Mouse (Mus musculus): Measurements from ENCODE around the gene Men1. TPM values are rescaled to one million over a fixed set of nuclear protein-coding genes. Genes with fewer than 3 reads are reported as not detected.
A peak's percentile ranks its signal among the peaks of the same experiment; 100 is the strongest.
"Not testable (repeated sequence)": the region's sequence is repeated elsewhere in the genome, so short reads cannot be mapped to it uniquely, and the experiment has no call there.

Men1 gene
- total RNA-seq (2015) (15.1 and 16.6 TPM in 2 replicates), total RNA-seq (2017) (19.2 and 20.7 TPM in 2 replicates)

DNA sequence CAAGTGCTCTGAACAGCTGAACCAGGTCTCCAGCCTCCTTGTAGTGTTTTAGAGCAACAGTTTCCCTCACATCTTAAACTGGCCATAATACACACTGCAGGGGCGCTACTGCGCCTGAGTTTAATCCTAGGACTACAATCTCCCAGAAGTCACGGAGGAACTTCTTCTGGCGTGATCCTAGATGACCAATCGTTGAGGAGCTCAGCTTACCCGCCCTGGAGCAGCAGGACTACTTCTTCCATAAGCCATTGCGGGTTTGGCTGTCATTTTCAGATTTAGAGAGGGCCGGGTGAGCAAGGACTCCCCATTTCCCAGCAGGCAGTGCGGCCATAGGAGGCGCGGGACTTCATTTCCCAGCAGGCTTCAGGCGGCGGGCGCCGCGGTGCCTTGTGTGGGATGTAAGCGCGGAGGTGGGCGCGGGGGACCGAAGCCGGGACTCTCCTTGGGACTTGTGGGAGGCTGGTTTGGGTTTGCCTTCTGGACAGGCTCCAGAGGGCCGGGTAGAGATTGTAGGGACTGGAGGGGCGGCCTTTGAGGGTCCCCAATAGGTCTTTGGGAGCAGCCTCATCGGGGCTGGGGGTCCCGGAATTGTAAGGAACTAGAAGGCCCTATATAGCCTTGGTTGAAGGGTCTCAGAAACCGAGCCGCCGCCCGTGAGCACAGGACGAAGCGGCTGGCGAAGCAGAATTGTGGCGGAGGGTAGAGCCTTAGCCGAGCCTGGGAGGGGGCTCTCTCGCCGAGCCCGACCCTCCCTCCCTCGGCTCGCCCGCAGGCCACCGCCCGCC lies at the start of gene Men1:
Gene Men1, plus strand, starts transcription at position 307 of the 785 bp plus-strand sequence.
- peak; percentile 92 for ATAC-seq (ENCODE audit: poor library complexity, severe bottlenecking)

DNA sequence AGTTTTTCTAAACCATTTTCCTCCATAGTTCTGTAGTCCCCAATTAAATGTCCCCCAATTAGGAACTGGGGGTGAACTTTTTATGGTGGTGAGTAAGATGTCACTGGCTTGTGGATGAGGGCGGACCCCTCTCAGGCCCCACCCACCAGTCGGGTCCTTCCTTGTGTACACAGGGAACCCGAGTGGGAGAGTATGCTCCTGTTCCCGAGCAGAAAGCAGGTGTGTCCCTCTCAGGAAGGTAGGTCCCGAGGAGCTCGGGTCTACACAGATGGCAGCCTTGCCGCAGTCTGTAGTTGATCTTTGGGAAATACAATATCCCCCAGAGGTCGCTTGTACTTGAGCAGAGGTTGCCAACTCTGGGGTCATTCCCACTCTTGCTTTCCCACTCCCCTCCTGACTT lies 49.6 kb upstream of the Men1 start:
- no peak for ATAC-seq (ENCODE audit: poor library complexity, severe bottlenecking)

DNA sequence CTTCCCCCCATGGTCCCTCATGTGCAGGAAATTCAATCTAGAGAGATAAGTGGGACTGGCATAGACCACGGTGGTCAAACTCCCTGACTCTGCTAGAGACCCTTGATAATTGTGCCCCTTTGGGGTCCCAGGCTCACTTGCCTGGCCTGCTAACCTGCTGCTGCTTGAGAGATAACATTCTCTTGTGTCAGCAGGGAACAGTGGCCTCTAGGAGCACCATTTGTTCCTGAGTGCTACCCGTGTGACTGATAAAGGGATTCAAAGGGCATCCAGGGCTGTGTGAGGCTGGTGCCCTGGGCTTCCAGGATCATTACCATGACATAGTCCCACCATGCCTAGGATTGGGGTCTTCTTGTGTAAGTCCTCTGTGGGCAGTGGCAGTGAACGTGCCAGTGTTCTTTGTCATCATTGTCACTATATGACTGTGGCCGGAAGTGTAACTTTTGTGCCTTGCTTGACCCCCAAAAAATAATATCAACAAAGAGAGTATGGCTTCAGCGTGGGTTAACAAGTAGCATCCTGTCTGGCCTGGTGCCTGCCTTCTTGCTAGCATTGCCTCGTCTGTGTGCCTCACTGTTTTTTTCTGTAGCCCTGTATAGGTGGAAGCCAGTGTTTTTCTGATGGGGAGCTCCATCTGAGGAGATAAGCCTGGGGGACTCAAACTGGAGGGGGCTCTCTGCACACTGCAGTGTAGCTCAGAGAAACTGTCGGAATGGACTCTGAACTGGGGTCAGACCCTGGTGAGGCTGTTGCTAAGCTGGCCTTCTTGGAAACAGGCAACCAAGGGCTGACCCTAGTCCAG lies 48.9 kb upstream of the Men1 start:
- ATAC-seq (ENCODE audit: poor library complexity, severe bottlenecking) = no peak

DNA sequence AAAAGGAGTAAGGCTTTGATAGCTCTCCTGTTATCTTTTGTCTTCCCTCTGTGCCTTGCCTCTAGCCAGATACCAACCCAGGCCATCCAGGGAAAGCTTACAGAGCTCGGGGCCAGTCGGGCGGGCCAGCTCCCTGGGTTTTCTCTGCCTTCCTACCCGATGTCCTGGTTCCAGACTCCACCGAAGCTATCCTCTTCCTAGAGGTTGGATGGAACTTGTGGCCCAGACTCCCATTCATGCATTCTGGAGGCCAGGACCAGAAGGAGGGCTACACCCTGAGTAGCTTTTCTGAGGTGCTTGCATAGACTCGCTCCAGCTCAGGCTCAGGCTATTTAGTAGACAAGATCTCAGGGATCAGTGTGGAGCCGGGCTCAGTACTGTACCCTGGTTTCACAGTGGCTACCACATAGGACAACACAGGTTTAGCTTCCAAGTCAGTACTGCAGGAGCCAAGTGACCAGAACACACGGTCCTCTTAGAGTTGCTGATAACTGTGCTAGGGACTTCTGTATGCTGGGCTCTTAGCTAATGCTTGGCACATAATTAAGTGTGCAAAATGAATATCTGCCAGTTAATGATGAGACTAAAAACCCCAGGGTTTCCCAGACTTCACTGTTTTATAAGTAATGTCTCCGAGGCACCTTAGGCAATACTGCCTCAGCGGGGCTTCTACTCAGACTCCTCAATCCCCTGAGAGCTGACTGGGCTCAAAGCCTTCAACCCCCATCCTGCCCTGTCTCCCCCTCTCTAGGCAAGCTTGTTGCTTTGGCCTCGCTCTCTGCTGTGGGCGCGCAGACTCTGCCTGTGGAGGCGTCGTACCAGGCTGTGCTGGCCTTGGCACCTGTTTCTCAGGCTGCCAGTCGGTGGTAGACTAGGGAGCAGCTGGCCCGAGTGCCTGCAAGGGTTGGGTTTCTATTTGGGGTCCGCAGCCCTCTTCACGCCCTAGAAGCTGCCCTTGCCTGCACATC lies 48.1 kb upstream of the Men1 start:
- ATAC-seq (ENCODE audit: poor library complexity, severe bottlenecking) = no peak

GRCm38 (mm10) chr19:6288236-6288894 lies 46.4 kb upstream of the Men1 start:
- ATAC-seq (ENCODE audit: poor library complexity, severe bottlenecking) = no peak

DNA sequence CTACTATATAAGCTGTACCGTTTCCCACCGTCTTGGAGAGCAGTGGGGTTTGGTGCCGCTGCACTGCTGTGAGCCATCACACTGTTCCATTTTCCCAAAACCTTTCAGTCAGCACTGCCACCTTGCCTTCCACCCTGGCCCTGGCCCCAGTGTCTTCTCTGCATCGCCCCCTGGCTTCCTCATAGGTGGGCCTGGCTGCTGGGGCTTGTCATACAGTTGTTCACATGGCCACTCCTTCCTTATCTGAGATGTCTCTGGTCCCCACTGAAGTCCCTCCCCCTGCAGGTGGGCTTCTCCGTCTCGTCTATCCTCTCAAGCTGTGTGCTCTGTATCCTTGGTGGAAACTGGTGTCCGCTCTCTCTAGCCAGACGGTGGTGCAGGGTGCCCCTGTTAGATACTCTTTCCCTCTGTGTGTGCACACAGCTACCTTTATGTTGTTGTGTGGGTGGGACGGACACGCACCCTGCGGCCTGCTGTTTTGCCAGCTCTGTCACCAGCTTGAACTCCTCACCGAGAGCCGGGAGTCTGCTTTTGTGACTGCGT lies 45.0 kb upstream of the Men1 start:
- ATAC-seq (ENCODE audit: poor library complexity, severe bottlenecking) = no peak

GRCm38 (mm10) chr19:6290720-6291116 lies 44.1 kb upstream of the Men1 start:
- not testable (repeated sequence) for ATAC-seq (ENCODE audit: poor library complexity, severe bottlenecking)

GRCm38 (mm10) chr19:6291117-6291781 lies 43.5 kb upstream of the Men1 start:
- no peak for ATAC-seq (ENCODE audit: poor library complexity, severe bottlenecking)

DNA sequence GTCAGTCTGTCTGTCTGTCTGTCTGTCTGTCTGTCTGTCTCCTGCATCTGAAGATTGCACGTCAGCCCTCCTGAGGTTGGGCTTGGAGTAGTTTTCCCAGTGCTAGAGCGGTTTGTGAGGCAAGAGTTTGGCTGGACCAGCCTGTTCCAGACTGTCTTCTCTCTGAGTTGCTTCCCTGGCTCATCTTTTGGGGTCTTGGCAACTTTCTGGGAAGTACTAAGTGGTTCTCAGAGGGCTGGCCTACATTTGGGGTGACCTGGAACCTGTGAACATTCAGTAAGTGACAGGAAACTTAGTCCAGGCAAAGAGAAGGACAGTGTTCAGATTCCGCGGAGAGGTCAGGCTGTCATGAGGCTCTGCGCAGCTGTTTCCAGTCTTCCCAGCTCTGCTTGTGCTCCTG lies 42.5 kb upstream of the Men1 start:
- no peak for ATAC-seq (ENCODE audit: poor library complexity, severe bottlenecking)

GRCm38 (mm10) chr19:6294301-6294700 lies 40.5 kb upstream of the Men1 start:
- ATAC-seq (ENCODE audit: poor library complexity, severe bottlenecking) = no peak

GRCm38 (mm10) chr19:6296551-6297210 lies 38.1 kb upstream of the Men1 start:
- ATAC-seq (ENCODE audit: poor library complexity, severe bottlenecking) = no peak

- peak; percentile 86 for ATAC-seq (ENCODE audit: poor library complexity, severe bottlenecking)
Observed at GRCm38 (mm10) chr19:6297641-6298040, 37.1 kb upstream of the Men1 start.

DNA sequence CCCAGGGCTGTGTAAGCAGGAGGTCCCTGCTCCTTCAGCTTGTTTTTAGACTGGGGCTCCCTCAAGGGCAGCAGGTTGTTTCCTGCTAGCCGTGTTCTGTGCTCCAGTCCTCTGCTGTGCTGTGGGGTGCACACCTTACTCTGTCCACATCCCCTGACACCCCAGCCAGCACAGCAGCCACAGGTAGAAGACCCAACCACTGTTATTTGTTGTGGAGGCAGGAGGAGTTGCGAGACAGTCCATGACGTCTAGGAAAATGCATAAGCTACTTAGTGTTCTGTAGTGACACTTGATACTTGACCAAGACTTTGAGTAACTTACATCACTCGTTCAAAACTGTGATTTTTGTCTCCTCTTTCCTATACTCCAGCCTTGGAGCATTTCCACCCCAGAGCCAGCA lies 35.8 kb upstream of the Men1 start:
- peak; percentile 20 for ATAC-seq (ENCODE audit: poor library complexity, severe bottlenecking)

- peak; percentile 62 for ATAC-seq (ENCODE audit: poor library complexity, severe bottlenecking)
Observed at GRCm38 (mm10) chr19:6299450-6300267, 35.1 kb upstream of the Men1 start.

GRCm38 (mm10) chr19:6300402-6300841 lies 34.4 kb upstream of the Men1 start:
- ATAC-seq (ENCODE audit: poor library complexity, severe bottlenecking) = no peak

DNA sequence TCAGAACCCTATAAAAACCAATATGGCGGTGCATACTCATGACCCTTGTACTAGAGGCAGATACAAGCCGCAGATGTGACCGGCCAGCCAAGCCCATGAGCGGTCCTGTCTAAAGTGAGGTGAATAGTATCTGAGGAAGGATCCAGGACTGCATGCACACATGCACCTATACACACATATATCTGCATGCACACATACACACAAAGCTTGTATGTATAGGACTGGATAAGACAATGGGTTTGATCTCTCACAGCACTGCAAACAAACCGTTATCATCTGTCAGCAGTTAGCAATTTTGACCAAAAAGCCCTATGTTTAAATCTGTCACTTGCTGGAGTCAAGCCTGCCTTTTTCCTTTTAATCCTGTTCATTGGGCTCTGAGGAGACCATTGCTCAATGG lies 32.7 kb upstream of the Men1 start:
- no peak for ATAC-seq (ENCODE audit: poor library complexity, severe bottlenecking)

- ATAC-seq (ENCODE audit: poor library complexity, severe bottlenecking) = no peak
Observed at GRCm38 (mm10) chr19:6302522-6302921, 32.3 kb upstream of the Men1 start.

DNA sequence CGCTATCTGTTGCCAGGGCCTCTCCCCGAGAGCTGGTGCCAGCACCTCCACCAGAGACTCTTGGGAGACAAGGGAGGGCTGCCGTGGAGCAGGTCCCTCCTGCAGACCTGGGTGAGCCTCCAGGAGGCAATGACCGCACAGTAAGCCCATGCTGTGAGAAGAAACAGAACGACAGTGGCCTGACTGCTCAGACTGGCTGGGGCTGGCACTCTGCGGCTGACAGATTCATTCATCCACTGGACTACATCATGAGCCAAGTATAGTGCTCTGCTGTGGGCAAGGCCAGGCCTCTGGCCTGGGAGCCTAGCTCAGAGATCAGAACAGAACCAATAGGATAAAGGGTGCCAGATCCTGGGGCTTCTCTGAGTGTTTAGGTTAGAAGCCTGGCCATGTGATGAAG lies 30.9 kb upstream of the Men1 start:
- ATAC-seq (ENCODE audit: poor library complexity, severe bottlenecking) = no peak
